Mouse (Mus musculus) kidney, adult 11 months (tissue): ENCODE data around the gene Efl1.
"Not testable (repeated sequence)": the region's sequence is repeated elsewhere in the genome, so short reads cannot be mapped to it uniquely, and the experiment has no call there.

Source experiments
- DNase-seq: peaks from one replicate; pipeline ENCODE4 v3.0.0; 2022

The Efl1 gene

DNA sequence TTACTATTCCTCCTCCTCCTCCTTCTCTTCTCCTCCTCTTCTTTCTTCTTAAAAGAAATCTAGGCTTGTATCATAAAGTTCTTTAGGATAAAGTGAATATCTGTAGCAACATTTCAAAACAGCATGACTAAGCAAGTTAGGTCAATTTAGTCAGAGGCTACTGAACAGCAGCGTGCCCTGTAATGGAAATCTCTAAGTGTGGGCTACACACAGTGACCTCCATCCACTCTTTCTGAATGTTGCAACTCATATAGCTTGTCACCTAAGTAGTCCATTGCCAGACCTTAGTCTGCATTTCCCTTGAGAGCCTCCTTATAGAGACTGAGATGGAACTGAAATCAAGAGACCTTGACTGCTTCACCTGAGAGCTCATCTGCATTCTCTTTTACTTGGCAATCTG, 116.5 kb downstream of the Efl1 start:
- no peak for DNase-seq

DNA sequence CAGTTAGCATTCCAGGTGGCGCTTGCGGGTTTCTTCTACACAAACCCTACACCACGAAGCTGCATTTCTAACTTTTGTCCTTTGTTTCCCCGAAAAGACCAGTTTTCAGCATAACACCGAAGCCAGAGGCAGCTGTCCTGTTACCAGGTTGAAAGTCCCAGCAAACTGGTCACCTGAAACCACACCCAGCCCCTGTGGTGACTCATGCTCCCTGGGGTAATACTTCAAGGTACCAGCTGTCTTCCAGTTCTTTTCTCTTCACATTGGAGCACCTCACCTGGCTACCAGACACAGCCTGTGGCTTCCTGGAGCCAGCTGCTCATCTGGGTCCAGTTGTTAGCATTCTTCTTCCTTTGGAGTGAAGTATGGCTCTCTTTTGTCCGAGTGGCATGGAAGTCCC, 118.2 kb downstream of the Efl1 start:
- no peak for DNase-seq

DNA sequence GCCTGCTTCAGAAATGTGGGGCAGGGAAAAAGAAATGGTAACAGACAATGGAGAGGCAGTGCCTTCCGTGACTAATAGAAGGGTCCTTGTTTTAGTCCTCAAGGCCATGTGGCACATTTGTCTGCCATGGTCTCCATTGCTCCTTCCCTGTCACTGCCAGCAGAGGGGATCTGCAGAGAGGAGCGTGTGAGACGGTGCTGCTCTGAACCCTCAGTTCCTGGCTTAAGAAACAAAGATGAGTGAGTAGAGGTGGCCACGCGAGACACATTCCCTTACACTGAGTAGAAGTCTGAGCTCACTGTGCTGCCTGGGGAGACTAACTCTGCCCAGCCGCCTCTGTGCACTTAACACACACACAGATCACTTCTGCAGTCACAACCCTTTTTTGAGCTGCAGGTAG, 121.8 kb downstream of the Efl1 start:
- DNase-seq = no peak

DNA sequence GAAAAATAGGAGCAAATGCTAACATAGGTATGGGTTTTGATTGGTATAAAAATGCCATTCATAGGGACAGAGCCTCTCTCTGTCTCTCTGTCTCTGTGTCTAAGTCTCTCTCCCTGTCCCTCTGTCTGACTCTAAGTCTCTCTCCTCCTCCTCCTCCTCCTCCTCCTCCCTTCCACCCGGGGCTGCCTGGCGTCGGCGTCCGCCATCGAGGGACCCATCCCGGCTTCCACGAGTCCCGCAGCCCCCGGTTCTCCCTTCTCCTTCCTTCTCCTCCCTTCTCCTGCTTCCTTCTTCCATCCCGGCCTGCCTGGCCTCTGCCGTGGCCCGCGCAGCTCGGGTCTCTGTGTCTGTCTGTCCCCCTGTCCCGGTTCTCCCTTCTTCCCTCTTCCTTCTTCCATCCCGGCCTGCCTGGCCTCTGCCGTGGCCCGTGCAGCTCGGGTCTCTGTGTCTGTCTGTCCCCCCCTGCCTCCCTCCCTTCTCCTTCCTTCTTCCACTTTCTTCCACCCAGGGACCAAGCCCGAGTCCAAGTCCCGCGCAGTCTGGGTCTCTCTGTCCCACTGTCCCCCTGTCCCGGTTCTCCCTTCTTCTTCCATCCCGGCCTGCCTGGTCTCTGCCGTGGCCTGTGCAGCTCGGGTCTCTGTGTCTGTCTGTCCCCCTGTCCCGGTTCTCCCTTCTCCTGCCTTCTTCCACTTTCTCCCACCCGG, 122.7 kb downstream of the Efl1 start:
- not testable (repeated sequence) for DNase-seq

DNA sequence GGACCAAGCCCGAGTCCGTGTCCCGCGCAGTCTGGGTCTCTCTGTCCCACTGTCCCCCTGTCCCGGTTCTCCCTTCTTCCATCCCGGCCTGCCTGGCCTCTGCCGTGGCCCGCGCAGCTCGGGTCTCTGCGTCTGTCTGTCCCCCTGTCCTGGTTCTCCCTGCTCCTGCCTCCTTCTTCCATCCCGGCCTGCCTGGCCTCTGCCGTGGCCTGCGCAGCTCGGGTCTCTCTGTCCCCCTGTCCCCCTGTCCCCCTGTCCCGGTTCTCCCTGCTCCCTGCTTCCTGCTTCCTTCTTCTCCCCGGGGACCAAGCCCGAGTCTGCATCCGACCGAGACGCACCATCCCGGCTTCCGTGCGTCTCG, 123.2 kb downstream of the Efl1 start:
- not testable (repeated sequence) for DNase-seq

DNA sequence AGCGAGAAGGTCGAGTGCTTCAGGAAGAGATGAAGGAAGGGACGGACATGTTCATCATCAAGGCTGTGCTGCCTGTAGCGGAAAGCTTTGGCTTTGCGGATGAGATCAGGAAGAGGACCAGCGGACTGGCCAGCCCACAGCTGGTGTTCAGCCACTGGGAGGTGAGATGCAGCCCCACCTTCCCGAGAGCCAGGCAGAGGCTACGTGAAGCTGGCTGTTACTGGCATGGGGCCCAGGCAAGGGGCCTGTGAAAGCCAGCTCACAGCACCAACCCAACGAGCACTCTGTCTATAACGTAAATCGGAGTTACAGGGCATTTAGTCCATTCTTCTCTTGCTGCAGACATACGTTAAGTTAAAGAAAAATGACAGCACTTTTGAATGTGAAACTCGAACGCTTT, 124.1 kb downstream of the Efl1 start:
- DNase-seq = no peak

DNA sequence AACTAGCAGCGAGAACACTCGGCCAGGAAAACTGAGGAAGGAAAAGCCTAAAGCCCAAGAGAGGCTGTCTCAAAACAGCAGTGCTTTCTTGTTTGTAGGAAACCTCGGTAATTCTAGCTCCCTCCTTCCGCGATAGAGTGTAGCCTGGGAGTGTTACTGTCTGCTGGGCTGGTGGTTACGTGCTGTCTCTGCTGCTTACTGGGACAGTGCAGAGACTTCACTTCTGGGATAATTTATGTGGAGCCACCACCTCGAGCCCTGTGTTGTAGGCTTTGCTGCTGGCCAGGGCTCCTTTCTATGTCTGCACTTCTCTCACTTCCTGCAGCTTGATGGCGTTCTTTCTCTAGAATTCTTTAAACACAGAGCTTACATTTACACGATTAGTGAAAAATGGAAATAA, 124.7 kb downstream of the Efl1 start:
- DNase-seq = no peak

DNA sequence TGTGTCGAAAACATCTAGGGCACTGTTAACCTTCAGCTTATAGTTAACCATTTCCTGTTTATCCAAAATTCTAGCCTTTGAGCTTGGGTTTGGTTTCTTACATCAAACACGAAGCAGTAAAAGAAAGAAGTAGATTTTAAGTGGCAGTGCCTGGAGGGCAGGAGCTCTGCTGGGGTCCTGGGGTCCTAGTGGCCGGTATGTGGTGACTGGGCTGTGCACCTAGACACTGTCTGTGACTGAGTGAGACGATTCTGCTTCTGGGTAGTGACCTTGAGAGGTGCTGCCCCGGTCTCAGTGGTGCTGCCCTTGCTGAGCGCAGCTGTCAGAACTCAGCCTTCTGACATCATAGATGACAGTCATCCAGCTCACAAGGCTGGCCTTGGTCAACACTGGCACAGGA, 125.5 kb downstream of the Efl1 start:
- DNase-seq = no peak

DNA sequence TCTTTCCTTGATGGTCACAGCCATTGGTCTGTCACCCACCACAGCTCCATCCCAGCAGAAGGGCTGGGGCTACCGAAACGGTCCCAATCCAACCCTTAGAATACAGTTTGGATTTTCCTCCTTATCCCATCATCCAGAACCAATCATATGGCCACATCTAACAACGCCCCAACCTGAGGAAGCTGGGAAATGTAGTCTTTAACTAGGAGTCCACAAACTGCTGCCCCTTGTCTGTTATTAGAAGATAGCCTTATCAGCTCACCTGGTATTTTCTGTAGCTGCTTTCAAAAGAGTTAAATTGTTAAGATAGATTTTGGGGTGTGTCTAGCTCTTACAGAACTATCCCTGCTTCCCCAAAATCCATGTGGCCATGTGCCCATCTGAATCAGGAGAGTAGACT, 126.7 kb downstream of the Efl1 start:
- DNase-seq = no peak

DNA sequence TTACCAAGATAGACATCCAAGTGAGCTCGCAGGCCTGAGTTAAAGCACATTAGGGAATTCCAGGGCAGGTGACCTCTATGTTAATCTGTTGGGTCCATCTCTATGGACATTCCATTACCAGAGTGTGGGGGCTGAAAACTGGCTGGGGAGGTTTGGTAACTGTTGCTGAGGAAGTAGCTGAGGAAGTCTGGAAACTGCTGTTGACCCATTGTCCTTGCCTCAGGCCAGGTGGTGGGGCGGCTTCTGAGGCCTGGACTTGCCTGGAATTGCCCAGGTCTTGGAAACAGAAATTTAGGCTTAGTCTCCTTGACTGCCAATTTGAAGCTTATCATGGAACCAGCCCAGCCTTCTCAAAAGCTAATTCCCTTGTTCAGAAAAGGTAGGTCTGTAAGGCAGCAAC, 134.7 kb downstream of the Efl1 start:
- peak; percentile 28 for DNase-seq

DNA sequence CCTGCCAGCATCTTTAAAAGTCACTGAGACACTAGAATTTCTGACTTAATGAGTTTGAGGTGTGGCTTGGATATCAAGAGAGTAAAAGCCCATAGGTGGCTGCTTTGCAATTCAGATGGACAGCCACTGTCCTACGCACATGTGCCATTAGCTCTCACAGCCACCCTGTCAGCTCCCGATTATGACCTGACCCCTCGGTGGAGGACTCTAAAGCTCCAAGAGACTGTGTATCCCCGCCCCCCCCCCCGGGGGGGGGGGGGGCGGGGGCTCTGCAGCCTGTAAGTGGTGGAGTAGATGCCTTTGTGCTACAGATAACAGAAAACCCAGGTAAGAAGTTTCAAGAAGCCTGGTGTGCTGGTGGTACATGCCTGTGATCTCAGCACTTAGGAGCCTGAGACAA, 135.3 kb downstream of the Efl1 start:
- no peak for DNase-seq

DNA sequence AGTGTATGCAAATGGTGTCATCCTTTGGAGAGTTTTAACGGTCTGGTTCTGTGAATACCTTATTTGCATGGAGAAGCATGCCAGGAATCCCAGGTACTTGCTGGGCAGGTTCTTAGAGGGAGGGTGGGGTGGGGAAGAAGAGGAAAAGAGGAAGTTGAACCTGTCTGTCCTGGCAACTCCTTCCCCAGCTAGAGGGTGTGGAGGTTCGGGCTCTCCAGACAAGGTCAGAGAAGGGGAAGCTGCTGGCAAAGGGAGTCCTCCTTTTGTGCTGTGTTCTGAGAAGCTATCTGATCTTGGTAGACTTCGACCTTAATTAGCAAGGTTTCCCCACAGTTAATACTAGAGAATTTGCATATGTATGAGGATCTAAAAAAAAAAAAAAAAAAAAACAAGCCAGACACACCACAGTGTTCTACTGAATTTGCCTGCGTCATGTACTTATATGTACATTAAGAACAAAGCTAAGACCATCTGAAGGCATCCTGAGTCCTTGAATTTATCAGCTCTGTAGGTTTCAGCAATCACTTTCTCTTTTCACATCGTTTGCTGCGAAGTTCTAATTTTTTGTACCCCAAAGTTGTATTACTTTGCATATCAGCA, 137.0 kb downstream of the Efl1 start:
- peak; percentile 8 for DNase-seq

DNA sequence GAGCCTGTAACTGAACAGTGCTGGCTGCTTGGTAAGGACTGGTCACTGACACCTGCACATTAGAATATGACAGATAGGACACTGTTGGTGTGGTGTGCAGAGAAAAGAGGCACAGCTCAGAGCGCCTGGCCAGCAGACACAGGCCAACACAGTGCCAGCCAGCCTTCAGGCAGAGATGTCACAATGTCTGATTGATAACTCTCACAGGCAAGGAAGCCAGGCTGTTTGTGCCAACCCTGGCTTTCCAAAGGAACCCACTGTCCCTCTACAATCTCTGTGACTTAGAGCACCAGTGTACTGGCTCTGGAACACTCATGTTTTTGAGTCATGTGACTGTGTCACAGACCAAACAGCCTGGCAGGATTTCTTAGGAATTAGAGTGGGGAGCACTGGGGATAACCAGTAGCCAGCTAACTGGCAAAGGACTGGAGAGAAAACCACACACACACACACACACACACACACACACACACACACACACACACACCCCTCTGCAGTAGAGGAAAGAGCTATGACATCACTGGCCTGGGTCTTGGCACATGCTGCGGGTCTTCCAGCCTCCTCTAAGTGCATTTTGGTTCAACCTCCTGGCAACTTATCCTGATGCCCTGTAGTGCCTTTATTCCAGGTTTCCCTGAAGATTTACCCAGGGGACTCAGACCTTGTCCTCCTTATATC, 137.7 kb downstream of the Efl1 start:
- DNase-seq = no peak

DNA sequence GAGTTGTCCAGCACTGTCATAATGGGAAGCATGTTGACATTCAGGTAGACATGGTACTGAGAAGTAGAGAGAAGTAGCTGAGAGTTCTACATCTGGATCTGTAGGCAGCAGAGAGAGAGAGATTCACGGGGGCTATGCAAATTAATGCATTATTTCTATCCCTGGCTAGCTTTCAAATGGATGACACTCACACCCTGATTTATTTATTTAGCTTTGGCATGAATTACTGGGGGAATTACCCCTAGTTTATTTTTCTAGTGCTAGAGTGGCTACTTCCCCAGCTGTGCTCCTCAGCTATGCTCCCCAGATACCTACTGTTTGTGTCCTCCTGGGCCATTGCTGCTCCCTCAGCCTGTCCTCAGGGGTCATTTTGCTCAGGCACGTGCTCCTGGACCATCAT, 144.2 kb downstream of the Efl1 start:
- no peak for DNase-seq

DNA sequence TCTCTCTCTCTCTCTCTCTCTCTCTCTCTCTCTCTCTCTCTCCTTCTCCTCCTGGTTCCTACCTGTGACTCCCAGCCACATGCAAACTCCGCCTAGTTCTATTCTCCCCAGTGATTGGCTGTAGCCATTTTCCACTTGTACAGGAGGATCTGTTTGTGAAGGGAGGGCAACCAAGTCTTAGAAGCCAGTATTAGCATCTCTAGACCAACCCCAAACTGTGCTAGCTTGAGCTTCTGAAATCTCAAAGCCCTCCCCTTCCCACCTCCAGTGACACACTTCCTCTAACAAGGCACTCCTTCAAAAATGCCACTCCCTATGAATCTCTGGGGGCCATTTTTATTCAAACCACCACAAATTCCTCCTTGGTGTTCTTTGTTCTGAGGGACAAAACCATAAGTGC, 144.7 kb downstream of the Efl1 start:
- DNase-seq = no peak

DNA sequence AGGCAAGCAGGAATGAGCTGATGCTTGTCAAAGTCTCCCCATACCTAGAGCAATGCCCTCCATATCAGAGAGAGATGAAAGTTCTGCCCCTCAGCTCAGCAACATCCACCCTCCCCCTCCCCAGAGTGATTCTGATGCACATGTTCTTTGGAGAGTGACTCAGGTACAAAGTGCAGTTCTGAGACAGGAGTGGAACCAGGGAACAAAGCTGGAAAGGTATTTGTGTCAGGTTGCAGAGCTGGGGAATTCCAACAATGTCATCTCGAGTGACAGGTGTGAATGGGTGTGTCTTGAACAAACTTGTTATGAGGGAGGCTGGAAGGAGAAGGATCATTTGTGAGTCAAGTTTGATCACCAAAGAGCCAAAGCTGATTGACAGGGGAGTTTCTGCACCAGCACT, 146.1 kb downstream of the Efl1 start:
- no peak for DNase-seq

DNA sequence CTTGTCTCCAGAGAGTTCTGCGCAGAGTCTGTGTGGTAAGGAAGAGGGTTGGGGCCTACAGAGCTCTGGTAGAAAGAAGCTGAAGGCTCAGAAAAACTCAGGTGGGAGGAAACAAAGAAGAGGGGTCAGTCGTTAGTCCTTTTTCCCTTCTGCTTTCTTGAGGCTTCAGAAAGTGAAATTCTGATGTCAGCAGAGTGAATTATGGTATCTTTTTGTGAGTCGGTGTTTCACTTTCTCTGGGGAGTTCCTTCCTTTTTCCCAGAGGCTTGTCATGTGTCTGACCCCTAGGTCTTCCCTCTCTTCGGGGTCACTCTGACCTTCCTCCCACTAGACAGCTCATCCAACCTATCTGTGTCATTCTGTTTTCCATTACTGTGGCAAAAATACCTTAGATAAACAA, 153.8 kb downstream of the Efl1 start:
- no peak for DNase-seq

DNA sequence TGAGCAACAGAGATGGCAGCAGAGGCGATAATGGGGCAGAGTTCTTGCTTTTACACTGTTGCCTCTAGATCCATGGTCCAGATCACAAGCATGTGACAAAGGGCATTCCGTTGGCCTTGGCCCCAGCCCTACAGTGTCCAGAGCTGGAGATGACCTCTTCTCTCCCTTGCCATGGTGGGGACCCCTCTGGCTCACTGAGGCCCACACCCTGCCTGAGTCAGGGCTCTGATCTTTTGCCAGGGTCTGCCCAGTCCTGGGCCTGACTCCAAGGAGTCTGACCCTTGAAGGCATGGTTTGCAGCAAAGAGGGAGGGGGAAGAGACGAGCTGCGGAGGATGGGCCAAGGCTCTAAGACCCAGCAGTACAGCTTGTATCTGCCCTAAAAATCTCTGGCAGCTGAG, 159.8 kb downstream of the Efl1 start:
- DNase-seq = peak; percentile 12

DNA sequence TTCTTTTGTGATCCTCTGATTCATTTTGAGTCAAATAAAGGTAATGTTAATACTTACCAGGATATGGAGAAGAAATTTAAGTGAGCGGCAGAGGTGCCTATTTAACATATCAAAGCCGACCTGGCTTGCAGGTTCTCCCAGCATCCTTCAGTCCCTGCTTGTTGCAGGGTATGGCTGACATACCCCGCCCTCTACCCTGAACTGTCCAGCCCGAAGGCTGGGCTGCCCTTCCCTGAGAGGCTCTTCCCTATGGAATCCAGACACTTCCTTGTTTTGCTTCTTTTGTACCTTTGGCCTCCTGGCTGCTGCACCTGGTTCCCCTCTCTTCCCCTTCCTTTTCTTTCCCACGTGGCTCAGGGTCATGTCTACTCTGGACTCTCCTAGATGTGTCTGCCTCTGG, 160.7 kb downstream of the Efl1 start:
- DNase-seq = no peak

DNA sequence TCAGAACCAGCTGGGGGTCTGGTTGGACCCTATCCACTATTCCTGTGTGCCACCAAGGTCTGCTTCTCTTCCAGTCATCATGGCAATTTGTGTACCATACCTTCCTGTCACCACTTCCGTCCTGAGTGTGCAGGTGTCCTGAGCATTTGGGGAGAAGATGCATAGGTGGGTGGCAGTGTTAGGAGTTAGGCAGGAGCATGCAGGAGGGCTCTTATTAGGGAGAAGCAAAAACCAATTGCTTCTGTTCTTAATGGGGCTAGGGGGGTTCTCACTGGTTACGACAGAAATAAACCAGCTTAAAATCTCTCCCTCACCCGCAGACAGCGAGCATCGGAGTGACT, 162.4 kb downstream of the Efl1 start:
- DNase-seq = no peak

DNA sequence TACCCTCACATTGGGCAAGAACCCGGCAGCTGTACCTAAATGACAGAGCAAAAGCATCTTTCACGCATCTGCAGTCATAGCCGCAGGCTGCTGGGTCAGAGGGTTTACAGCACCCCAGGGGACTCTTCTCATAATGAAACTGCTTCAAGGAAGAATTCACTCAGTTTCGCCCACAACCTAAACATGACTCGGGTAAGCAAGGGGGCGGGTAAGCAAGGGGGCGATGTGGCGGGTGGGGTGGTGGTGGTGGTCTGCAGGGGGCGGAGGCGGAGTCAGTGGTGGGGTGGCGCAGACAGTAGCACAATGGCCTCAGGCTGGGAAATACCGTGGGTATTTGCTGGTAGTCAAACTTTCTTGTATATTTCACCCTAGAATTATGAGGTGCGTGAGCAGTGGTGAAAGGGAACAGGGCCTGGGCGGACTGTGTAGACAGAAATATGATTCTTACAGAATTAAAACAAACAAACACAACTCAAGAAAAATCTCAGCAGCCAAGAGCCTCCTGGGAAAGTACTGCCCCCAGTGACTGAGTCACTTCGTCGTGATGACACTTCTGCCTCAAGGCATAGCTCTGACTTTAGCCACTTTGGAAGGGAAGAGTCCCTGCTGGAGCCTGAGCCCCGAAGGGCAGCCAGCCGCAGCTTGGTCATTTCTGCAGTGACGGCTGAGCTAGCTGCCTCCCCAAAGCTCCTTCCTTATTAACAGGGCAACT, 162.9 kb downstream of the Efl1 start:
- DNase-seq = no peak

DNA sequence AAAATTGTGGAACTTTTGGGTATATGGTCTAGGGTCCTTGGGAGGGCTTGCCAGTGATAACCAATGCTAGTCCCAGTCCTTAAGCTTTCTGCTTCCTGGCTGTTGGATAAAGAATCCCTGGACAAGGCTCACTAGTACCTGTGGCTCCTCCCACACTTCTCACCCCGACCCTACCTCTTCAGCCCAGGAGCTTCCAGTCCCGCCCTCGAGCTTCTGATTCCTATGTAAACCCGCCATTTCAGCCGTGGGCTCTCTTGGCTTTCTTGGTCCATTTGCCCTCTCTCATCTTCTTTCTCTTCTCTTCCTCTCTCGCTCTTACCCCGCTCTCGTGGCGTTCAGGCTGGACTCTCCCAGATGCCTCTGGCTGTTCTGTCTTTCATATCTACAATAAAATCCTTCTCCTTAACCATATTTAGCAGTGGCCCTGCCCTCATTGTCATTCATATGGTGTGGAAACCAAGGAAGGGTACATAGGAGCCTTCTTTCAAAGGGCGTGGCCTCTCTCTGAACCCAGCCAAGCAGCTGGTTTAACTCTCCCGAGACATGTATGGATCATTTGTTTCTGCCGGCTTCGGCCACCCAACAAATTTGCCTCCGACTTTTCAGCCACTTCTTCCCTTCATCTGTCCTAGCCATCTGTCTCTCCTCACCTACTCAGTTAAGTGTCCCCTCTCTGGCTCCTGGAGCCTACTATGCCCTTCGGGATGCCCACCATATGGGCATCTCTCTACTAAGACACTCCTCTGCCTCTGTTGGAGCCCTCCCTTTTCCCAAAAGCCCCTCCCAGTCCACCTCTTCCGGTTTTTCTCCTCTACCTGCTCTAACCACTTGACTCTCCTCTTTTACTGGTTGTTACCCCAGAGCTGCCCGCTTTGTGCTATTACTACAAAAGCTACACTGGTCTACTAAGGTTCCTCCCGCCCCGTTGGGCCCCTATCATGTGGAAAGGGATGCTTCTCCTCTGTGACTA, 164.1 kb downstream of the Efl1 start:
- DNase-seq = no peak

DNA sequence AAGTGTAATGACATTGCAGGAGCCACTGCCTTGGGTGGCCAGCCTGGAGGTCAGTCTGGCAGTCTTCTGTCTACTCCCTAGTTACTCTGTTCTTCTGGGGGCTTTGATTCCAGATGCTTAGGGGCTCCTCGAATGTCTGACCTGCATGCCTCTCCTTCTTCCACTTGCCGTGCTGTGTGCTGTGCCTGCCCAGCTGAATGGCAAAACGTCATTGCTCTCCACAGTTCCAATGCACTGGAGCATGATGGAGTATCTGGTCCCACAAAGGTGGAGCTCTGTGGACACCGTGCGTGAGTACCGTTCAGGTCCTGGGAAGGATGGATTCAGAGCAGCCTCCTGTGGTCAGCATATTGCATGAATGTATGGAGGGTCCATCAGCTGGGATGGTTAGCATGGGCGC, 171.1 kb downstream of the Efl1 start:
- DNase-seq = no peak
